Mouse (Mus musculus) CH12F3 (cell line): Measurements from ENCODE around the gene Pxdc1.

Experiments
- in situ Hi-C: fragments of 300-500 bp; cut with MboI; formaldehyde crosslinking; loops from 2 replicates; pipeline ENCODE4 v1.14.3; 2020; ENCODE audit warnings: low sequenced_read_pairs

The Pxdc1 gene

GRCm38 (mm10) chr13:34653391-34653790, at the start of gene Pxdc1:
Pxdc1 (minus strand) TSS chr13:34653486.
- in situ Hi-C loops = loop anchor here (5.0 to 25.0 kb wide), 3 partner anchors 139 to 1134 kb away; no protein-coding TSS in a partner anchor

DNA sequence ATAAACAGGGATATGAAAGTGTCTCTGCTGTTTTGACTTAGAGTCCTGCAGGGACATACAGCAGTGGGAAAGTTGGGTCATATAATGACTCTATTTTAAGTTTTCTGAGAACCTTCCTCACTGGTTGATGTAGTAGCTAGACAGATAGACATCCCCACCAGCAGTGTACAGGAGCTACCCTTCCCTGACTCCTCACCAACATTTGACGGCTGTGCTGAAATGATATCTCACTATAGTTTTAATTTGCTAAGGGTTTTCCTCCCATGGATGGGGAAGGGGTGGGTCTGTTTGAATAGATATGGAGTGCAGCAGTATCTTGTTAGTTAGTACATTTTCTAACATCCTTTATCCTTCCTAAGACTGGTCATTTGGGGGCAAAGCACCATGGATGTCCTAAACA, 47.3 kb upstream of the Pxdc1 start:
- in situ Hi-C loops = no loop called here

GRCm38 (mm10) chr13:34700091-34700490, 46.8 kb upstream of the Pxdc1 start:
- in situ Hi-C loops = no loop called here

DNA sequence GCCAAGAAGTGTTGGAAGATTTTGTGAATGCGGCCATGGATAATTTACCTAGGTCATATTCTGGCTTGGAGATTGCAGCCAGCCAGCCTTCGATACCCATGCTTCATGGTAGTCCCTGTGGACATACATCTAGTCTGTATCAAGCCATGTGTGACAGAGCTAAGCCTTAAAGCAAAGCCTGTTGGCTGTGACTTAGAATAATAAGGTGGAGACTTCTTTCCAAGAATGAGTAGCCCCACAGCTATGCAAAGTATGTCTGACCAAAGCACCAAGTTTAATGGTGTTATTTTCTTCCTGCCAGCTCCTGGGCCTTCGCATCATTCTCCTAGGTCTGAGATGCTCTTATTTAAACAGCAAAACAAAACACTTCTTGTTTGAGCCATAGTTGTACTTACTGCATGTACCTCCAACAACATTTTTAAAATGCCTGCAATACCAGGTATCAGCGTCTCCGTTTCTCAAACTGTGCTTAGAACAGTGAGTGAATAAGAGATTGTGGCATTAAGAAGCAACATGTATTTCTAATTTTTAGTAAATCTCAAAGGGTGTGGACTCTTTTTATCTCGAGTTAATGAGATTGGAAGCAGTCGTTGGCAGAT, 43.5 kb upstream of the Pxdc1 start:
- in situ Hi-C loops = no loop called here

DNA sequence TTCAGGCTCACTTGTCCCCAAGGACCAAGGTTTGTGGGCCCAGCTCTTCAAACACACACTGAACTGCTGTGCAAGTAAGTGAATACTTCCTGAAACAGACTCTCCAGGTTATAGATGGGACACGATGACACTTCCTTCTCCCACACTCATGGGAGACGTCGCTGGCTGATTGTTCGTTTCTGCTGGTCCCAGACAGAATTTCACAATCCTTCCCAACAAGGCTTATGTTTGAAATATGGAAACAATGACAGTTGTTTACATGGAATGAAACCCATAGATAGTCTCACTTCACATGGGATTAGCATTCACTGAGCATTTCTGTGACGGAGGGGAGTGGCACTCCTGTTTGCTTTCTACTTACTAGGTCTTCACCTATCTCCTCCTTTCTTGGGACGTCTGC, 39.8 kb upstream of the Pxdc1 start:
- in situ Hi-C loops = no loop called here

- in situ Hi-C loops = no loop called here
Measured at GRCm38 (mm10) chr13:34691049-34691448, 37.8 kb upstream of the Pxdc1 start.

DNA sequence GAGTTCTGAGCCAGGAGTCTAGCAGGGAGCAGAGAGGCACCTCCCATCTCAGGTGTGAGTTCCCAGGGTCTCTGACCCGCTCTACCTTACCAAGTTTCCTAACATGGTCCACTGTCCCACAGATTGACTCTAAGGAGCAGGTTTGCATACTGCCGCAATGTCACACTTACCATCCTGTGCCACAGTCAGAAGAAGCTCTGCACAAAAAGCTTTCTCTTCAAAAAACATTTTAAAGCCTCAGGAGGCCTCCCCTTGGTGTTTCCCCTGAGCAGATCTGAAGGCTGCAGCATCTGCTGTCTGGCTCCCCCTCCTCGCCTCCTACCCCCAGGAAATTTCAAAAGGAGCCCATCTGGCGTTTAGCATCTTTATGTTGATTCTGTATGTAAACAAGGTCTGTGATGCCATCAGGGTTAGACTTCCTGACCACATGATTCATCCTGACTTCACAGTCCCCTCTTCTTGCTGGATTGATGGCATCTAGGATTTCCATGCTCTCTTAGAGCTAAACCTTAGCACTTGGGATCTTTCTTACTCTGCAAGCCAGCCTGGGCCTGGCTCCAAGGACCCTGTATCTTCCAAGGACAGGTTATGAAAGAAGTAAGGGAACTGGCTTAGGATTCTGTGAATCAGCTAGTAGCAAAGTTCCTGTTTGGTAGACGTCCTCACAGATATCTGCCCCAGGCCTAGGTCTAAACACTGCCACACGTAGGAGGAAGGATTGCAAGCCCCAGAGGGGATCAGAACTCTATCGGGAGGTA, 31.9 kb upstream of the Pxdc1 start:
- in situ Hi-C loops = no loop called here

DNA sequence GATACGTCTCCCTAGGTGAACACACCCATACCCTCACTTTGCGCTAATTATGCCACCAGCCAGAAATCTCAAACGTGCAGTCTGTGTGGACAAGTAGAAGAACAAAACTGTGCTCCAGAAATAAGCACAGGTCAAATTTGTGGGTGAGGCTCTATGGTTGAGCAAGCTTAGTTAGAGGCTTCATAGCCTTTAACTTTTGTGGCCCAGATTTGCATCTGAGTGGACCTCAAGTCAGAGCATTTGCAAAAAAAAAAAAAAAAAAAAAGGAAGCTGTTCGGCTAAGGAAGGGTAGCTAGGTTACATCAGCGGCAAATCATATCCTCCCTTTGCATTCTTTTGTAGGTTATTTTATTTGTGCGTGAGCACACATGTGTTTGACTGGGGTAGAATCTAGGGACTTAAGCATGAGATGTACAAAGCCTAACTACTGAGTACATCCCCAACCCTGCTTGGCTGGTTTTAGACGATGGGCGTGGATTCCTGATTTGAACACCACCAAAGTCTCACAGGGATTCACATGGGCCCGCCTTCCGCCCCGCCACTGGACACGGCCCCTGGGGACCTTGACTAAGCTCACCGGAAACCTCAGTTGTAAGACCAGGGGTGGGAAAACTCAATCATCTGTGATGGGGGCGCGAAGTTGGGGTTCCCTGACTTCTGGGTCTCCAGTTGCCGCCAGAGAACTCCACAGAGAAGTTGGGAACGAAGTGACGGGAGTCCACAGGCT, 30.6 kb upstream of the Pxdc1 start:
- in situ Hi-C loops = no loop called here

GRCm38 (mm10) chr13:34683270-34683669, 30.0 kb upstream of the Pxdc1 start:
- in situ Hi-C loops = no loop called here

DNA sequence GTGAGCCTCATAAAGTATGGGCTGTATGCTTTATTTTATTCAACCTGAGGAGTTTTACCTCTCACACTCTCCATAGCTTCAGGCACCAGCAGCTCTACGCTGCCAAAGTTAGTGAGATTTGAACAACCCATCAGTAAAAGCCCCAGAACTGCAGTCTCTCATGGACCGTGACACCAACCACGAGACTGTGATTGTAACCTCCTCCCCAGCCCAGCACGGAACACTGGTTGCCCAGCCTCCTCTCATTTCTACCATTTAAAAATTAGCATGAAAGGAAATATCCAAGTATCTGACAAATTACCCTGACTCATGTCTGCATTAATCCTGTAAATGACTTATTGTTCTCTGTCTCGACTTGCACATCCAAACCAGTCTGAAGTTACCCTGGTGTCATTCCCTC, 23.2 kb upstream of the Pxdc1 start:
- in situ Hi-C loops = no loop called here

GRCm38 (mm10) chr13:34675847-34676383, 22.6 kb upstream of the Pxdc1 start:
- in situ Hi-C loops = no loop called here

DNA sequence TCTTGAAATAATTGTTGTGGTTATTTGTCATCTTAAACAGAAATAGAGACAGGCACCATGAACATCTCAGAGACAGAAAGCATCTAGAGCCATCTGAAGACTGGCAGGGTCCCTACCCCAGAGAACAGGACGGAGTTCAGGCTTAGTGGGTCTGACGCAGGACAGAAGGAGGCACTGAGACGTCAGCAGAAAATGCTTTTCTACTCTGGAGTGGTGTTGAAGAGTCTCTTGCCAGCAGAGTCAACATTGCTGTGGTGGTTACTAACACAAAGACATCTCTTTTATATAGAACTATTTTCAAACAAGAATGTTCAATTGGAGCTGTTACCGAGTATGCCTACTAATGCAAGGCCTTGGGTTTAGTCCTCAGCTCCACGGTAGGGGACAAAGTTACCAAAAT, 20.1 kb upstream of the Pxdc1 start:
- in situ Hi-C loops = loop anchor here (25.0 kb wide), 1 partner anchor 1114 kb away; no protein-coding TSS in a partner anchor

- in situ Hi-C loops = loop anchor here (25.0 kb wide), 1 partner anchor 1117 kb away; no protein-coding TSS in a partner anchor
Measured at GRCm38 (mm10) chr13:34669919-34670865, 16.9 kb upstream of the Pxdc1 start.

GRCm38 (mm10) chr13:34667197-34667596, 13.9 kb upstream of the Pxdc1 start:
- in situ Hi-C loops = loop anchor here (25.0 kb wide), 1 partner anchor 1120 kb away; no protein-coding TSS in a partner anchor

GRCm38 (mm10) chr13:34665074-34665473, 11.8 kb upstream of the Pxdc1 start:
- in situ Hi-C loops = loop anchor here (25.0 kb wide), 1 partner anchor 1122 kb away; no protein-coding TSS in a partner anchor

DNA sequence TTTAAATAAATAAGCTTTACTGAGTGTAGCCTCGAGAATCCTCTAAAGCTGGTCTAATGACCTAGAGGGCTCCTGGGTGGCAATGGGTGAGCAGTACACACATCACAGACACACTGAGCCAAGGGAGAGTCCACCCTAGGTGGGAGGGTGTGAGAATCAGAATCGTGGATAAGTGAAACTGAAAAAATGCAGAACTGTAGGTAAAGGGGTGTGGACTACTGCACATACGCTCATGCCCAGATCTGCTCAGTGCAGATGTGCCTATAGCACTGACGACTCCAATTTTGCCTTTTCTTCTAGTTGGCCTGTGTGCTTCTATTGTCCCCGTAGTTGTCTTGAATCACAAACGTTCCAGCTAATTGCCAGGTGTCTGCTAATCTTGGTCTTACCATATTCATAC, 10.5 kb upstream of the Pxdc1 start:
- in situ Hi-C loops = loop anchor here (25.0 kb wide), 1 partner anchor 1124 kb away; no protein-coding TSS in a partner anchor

GRCm38 (mm10) chr13:34659507-34659906, 6.2 kb upstream of the Pxdc1 start:
- in situ Hi-C loops = loop anchor here (10.0 to 25.0 kb wide), 2 partner anchors 205 to 1128 kb away; no protein-coding TSS in a partner anchor

- in situ Hi-C loops = loop anchor here (10.0 to 25.0 kb wide), 2 partner anchors 208 to 1131 kb away; no protein-coding TSS in a partner anchor
Measured at GRCm38 (mm10) chr13:34656351-34656750, 3.1 kb upstream of the Pxdc1 start.

GRCm38 (mm10) chr13:34652353-34653241, 689 bp downstream of the Pxdc1 start:
- in situ Hi-C loops = loop anchor here (5.0 to 25.0 kb wide), 3 partner anchors 140 to 1135 kb away; no protein-coding TSS in a partner anchor
